Mouse (Mus musculus) thymus, adult 2 months (tissue): Measurements from ENCODE around the gene Lsm10.

Source experiments
- CTCF ChIP-seq: fragments of 200-500 bp; IDR thresholded peaks from 2 replicates; pipeline ENCODE4 v1.5.1; 2012; ENCODE audit warnings: mild to moderate bottlenecking, control low read depth, low read length, moderate library complexity, borderline replicate concordance; ENCODE audit not compliant: control insufficient read depth, poor library complexity, insufficient read depth; ENCODE audit errors: extremely low read depth
- POLR2A ChIP-seq: fragments of 200-500 bp; IDR thresholded peaks from 2 replicates; pipeline ENCODE4 v1.6.1; 2012; ENCODE audit warnings: mild to moderate bottlenecking, low read length, control low read depth, moderate library complexity; ENCODE audit not compliant: control insufficient read depth, poor library complexity, insufficient read depth; ENCODE audit errors: extremely low read depth

DNA sequence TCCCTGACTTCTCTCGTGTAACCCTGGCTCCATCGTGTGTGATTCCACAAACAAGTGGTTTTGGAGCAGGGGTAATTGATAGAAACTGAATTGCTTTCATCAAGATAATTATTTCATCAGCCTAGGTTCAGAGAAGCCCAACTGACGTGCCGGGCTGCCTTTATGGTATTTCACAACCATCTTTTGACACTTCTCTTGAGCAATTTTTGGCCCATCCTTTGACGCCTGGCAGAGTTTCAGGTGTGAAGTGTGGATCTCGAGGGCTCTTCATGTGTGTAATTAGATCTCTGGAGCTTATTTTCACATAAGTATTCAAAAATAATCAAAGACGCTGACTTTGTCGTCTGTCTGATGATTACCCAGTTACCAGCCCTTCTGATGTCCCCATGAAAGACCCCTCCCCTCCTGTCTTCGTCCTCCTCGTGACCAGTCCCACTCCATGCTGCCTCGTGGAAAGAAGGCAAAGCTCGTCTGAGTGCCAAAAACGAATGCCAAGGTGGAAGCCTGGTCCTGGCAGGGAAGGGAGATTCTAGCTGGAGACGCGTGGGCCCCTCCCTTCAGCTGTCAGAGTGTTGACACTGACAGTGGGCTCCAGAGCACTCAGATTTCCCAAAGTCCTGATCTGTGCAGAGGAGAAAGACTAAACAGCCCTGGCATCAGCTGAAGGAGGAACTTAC lies 28.9 kb upstream of the Lsm10 start:
- TF ChIP-seq CTCF (no peak), POLR2A (no peak)
